Mouse (Mus musculus): ENCODE data around the gene Ndc80.
A peak's percentile ranks its signal among the peaks of the same experiment; 100 is the strongest.
"Not testable (repeated sequence)": the region's sequence is repeated elsewhere in the genome, so short reads cannot be mapped to it uniquely, and the experiment has no call there.

Gene Ndc80

GRCm38 (mm10) chr17:71526711-71527564, at the start of gene Ndc80:
TSS of gene Ndc80 (minus strand) at chr17:71526857.
- peak; percentile 95 to 97 for DNase-seq

- peak in 1 of 2 experiments; percentile 28 for DNase-seq
These were observed 35.0 kb upstream of the Ndc80 start for GRCm38 (mm10) chr17:71561631-71562030.

- peak in 1 of 2 experiments; percentile 2 for DNase-seq
These were observed 26.2 kb upstream of the Ndc80 start for GRCm38 (mm10) chr17:71552901-71553300.

GRCm38 (mm10) chr17:71551757-71552451, 25.2 kb upstream of the Ndc80 start, which contains the start of gene Spdya:
TSS of gene Spdya (plus strand) at chr17:71552061.
- peak; percentile 84 to 85 for DNase-seq

GRCm38 (mm10) chr17:71551350-71551749, 24.7 kb upstream of the Ndc80 start:
- no peak for DNase-seq

- DNase-seq, result no peak
These were observed 21.9 kb upstream of the Ndc80 start for GRCm38 (mm10) chr17:71548586-71548985.

GRCm38 (mm10) chr17:71537164-71537563, 10.5 kb upstream of the Ndc80 start:
- DNase-seq, result no peak

GRCm38 (mm10) chr17:71535595-71535994, 8.9 kb upstream of the Ndc80 start:
- not testable (repeated sequence) for DNase-seq

GRCm38 (mm10) chr17:71528042-71528441, 1.4 kb upstream of the Ndc80 start:
- DNase-seq, result no peak

GRCm38 (mm10) chr17:71526302-71526708, 352 bp downstream of the Ndc80 start:
- no peak for DNase-seq

- DNase-seq, result no peak
These were observed 16.4 kb downstream of the Ndc80 start for GRCm38 (mm10) chr17:71510297-71510696.

- DNase-seq, result no peak
These were observed 19.8 kb downstream of the Ndc80 start for GRCm38 (mm10) chr17:71506832-71507231.

GRCm38 (mm10) chr17:71495784-71496183, 30.9 kb downstream of the Ndc80 start:
- no peak for DNase-seq

- peak in 1 of 2 experiments; percentile 43 for DNase-seq
These were observed 35.3 kb downstream of the Ndc80 start for GRCm38 (mm10) chr17:71491332-71491686.

GRCm38 (mm10) chr17:71490666-71491331, 35.9 kb downstream of the Ndc80 start:
- DNase-seq, result no peak

- DNase-seq, result no peak
These were observed 36.8 kb downstream of the Ndc80 start for GRCm38 (mm10) chr17:71489703-71490461.

- DNase-seq, result peak; percentile 20 to 33
These were observed 40.3 kb downstream of the Ndc80 start for GRCm38 (mm10) chr17:71486231-71486851.

- peak; percentile 23 to 25 for DNase-seq
These were observed 40.8 kb downstream of the Ndc80 start for GRCm38 (mm10) chr17:71485791-71486230.

GRCm38 (mm10) chr17:71484711-71485110, 41.9 kb downstream of the Ndc80 start:
- DNase-seq, result no peak

GRCm38 (mm10) chr17:71483418-71484060, 43.1 kb downstream of the Ndc80 start:
- DNase-seq, result no peak

GRCm38 (mm10) chr17:71479381-71479901, 47.2 kb downstream of the Ndc80 start:
- peak; percentile 55 to 66 for DNase-seq
